Mouse (Mus musculus) neural tube, embryonic 13.5 days (tissue): ENCODE data around the gene Slc29a2. TPM values are rescaled to one million over a fixed set of nuclear protein-coding genes. Genes with fewer than 3 reads are reported as not detected.

Source experiments
- ATAC-seq: fragments of 200-750 bp; cut with Nextera tagmentation; 2 replicates; pipeline ENCODE4 v1.8.0; 2017; ENCODE audit warnings: low read depth, mild to moderate bottlenecking, moderate TSS enrichment, moderate library complexity
- H3K27ac ChIP-seq: fragments of 300-500 bp; sonication (generic); replicated peaks from 2 replicates; pipeline ENCODE4 v1.5.1; 2015; ENCODE audit warnings: moderate library complexity, mild to moderate bottlenecking, inconsistent platforms
- H3K27me3 ChIP-seq: fragments of 300-500 bp; sonication (generic); 2 replicates; pipeline ENCODE4 v1.6.1; 2015; ENCODE audit warnings: mild to moderate bottlenecking, inconsistent platforms
- H3K36me3 ChIP-seq: fragments of 300-500 bp; sonication (generic); 2 replicates; pipeline ENCODE4 v1.6.1; 2015; ENCODE audit warnings: mild to moderate bottlenecking, inconsistent platforms
- H3K4me1 ChIP-seq: fragments of 300-500 bp; sonication (generic); replicated peaks from 2 replicates; pipeline ENCODE4 v1.6.1; 2015; ENCODE audit warnings: inconsistent platforms
- H3K4me2 ChIP-seq: fragments of 300-500 bp; sonication (generic); 2 replicates; pipeline ENCODE4 v1.6.1; 2015; ENCODE audit warnings: inconsistent platforms, mild to moderate bottlenecking, moderate library complexity
- H3K4me3 ChIP-seq: fragments of 300-500 bp; sonication (generic); 2 replicates; pipeline ENCODE4 v1.5.1; 2015; ENCODE audit warnings: mild to moderate bottlenecking, inconsistent platforms
- H3K9ac ChIP-seq: fragments of 300-500 bp; sonication (generic); 2 replicates; pipeline ENCODE4 v1.6.1; 2015; ENCODE audit warnings: moderate library complexity, mild to moderate bottlenecking, inconsistent platforms
- H3K9me3 ChIP-seq: fragments of 300-500 bp; sonication (generic); 2 replicates; pipeline ENCODE4 v1.6.1; 2016; ENCODE audit warnings: inconsistent platforms
- WGBS: fragments of 180-500 bp; shearing (Covaris S2); methylation state at CpG from one replicate; pipeline ENCODE4 v1.1.7; 2015; 5-methylcytosine and 5-hydroxymethylcytosine counted together
- polyA plus RNA-seq: library from polyadenylated mRNA; unstranded; fragments of >200 nt; fragmentation: Nextera tagmentation; extraction: Ambion mirVana; gene quantifications from 2 replicates; pipeline ENCODE4 v1.2.1, GENCODE M21; 2015

The Slc29a2 gene
- polyA plus RNA-seq, 1 experiment from 2014 or later, result 7.9 TPM

DNA sequence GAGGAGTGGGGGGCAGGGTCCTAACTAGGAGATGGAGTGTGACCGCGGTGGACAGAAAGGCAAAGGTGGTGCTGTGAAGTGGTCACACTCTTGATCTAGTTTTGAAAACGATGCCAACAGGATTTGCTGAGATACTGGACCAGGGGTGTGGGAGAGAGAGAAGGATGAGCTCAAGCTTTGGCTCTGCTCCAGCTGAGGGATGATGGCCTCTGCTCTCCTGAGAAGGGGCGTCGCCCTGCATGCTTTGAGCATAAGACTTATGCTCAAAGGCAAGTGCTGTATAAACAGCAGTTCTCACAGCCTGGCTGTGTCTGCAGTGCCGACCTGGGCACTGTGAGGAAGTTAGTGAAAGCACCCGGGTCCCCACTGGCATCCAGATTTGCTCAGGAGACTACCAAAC, 41.4 kb downstream of the Slc29a2 start:
- Histone ChIP-seq H3K9me3 (no peaks in the 10 kb centered on the region), H3K36me3 (no peaks in the 10 kb centered on the region), H3K4me1 (peaks cover 53% of the 10 kb centered on the region), H3K4me2 (no peak overlapping the region), H3K27me3 (peaks cover 52% of the 10 kb centered on the region), H3K9ac (peak overlapping the region; percentile 6; the same call in 1 of the 2 replicates), H3K4me3 (no peak overlapping the region), H3K27ac (no peak overlapping the region)
- ATAC-seq, result no peak
- WGBS, result 75% methylated on average over 7 of the region's 7 CpGs

DNA sequence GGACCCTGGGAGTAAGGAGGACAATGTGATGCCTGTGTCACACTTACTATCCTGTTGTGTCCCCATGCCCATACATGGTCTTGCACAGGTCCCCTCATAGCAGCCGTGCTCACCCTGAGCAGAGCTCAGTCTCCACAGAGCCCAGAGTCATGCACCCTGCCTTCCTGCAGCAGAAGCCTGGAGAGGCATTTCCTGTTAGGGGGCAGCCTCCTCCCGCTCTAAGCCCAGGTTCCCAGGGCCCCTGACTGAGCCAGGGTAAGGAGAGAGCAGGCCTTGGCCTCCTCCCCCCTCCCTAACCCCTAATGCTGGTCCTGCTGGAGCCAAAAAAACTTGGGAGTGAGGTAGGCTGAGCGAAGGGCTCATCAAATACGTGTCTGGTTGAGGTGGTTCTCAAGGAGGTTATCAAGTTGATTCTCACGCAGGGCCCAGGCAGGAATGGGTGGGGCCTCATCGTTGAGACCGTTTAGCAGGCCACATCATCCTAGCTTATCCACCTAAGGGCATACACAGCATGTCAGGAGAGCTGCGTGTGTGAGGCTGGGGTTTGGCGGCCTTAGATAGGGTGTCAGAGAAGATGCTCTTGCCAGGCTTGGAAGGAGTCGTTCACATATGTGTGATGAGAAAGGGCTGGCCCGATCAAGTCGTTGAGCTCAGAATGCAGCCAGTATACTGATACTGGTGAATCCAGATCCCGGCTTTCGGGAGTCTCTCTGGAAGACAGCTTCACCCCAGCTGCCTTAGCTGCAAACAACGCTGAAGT, 43.6 kb downstream of the Slc29a2 start:
- Histone ChIP-seq H3K27me3 (peaks cover 58% of the 10 kb centered on the region), H3K4me1 (peaks cover 61% of the 10 kb centered on the region), H3K4me3 (peak overlapping the region; percentile 43), H3K9me3 (no peaks in the 10 kb centered on the region), H3K9ac (peak overlapping the region; percentile 38; the same call in 1 of the 2 replicates), H3K4me2 (peak overlapping the region; percentile 76), H3K36me3 (no peaks in the 10 kb centered on the region), H3K27ac (peak overlapping the region; percentile 43)
- ATAC-seq, result no peak
- WGBS, result 9% methylated on average over 15 of the region's 15 CpGs

GRCm38 (mm10) chr19:5067867-5068569, 44.4 kb downstream of the Slc29a2 start, which contains the start of gene Cd248:
Cd248 (plus strand) TSS chr19:5068078.
- under 1% methylated on average over 54 of the region's 56 CpGs for WGBS
- peak; percentile 9; the same call in 1 of the 2 replicates for ATAC-seq
- peak within 1 kb of the TSS; percentile 43 for H3K27ac ChIP-seq
- H3K9me3 ChIP-seq, result no peaks in the 10 kb centered on the region
- peak within 1 kb of the TSS; percentile 77 for H3K9ac ChIP-seq
- H3K4me3 ChIP-seq, result peak within 1 kb of the TSS; percentile 43
- H3K4me2 ChIP-seq, result peak within 1 kb of the TSS; percentile 76
- no peaks in the 10 kb centered on the region for H3K36me3 ChIP-seq
- peaks cover 58% of the 10 kb centered on the region for H3K27me3 ChIP-seq
- peaks cover 69% of the 10 kb centered on the region for H3K4me1 ChIP-seq

GRCm38 (mm10) chr19:5068570-5069234, 45.0 kb downstream of the Slc29a2 start:
- peak overlapping the region; percentile 76 for H3K4me2 ChIP-seq
- no peaks in the 10 kb centered on the region for H3K9me3 ChIP-seq
- H3K27me3 ChIP-seq, result peaks cover 62% of the 10 kb centered on the region
- 27% methylated on average over 21 of the region's 21 CpGs for WGBS
- H3K36me3 ChIP-seq, result no peaks in the 10 kb centered on the region
- peak overlapping the region; percentile 28; the same call in 1 of the 2 replicates for H3K27ac ChIP-seq
- ATAC-seq, result no peak
- H3K4me3 ChIP-seq, result peak overlapping the region; percentile 43
- peak overlapping the region; percentile 77 for H3K9ac ChIP-seq
- peaks cover 69% of the 10 kb centered on the region for H3K4me1 ChIP-seq

- Histone ChIP-seq H3K27ac (no peak overlapping the region), H3K4me3 (peak overlapping the region; percentile 43; the same call in 1 of the 2 replicates), H3K4me2 (peak overlapping the region; percentile 76), H3K27me3 (peaks cover 70% of the 10 kb centered on the region), H3K9me3 (no peaks in the 10 kb centered on the region), H3K9ac (0 out of 2 replicates have a peak overlapping the region, but pooled peaks have one; percentile 77), H3K4me1 (peaks cover 69% of the 10 kb centered on the region), H3K36me3 (no peaks in the 10 kb centered on the region)
- WGBS, result 82% methylated on average over 5 of the region's 5 CpGs
- ATAC-seq, result no peak
These were observed 45.8 kb downstream of the Slc29a2 start for GRCm38 (mm10) chr19:5069486-5069885.

DNA sequence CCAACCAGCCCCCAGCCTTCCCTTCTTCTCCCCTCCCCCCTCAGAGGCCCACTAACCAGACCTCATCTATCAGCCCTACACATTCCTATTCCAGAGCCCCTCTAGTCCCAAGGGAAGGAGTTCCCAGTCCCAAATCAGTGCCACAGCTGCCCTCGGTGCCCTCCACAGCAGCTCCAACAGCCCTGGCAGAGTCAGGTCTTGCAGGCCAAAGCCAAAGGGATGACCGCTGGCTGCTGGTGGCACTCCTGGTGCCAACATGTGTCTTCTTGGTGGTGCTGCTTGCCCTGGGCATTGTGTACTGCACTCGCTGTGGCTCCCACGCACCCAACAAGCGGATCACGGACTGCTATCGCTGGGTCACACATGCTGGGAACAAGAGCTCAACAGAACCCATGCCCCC, 46.3 kb downstream of the Slc29a2 start:
- Histone ChIP-seq H3K4me3 (peak overlapping the region; percentile 43; the same call in 1 of the 2 replicates), H3K4me2 (peak overlapping the region; percentile 76), H3K9ac (peak overlapping the region; percentile 8; the same call in 1 of the 2 replicates), H3K36me3 (no peaks in the 10 kb centered on the region), H3K27ac (no peak overlapping the region), H3K9me3 (no peaks in the 10 kb centered on the region), H3K27me3 (peaks cover 70% of the 10 kb centered on the region), H3K4me1 (peaks cover 68% of the 10 kb centered on the region)
- 84% methylated on average over 7 of the region's 7 CpGs for whole genome bisulfite sequencing
- no peak for ATAC-seq

DNA sequence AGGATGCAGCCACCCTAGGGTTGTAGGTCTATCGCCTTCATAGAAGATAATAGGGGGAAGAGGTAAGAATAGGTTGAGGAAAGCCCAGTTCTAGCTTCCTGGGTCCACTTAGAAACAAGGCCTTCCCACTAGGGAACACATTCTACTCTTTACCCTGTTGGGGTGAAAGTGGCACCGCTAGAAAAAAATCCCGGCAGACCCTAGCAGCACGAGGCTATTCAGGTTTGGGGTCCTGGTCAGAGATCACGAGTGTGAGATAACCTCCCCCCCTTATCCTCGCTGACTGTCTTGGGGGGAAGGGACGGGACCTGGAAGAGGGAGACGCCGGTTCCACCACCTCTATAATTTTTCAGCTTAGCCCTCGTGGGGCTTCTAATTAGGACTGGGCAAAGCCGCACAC, 47.4 kb downstream of the Slc29a2 start:
- peak overlapping the region; percentile 79 for H3K27ac ChIP-seq
- H3K9me3 ChIP-seq, result no peaks in the 10 kb centered on the region
- H3K9ac ChIP-seq, result peak overlapping the region; percentile 68
- peak overlapping the region; percentile 43 for H3K4me3 ChIP-seq
- peak overlapping the region; percentile 76 for H3K4me2 ChIP-seq
- 10% methylated on average over 11 of the region's 11 CpGs for WGBS
- ATAC-seq, result peak; percentile 0; the same call in 1 of the 2 replicates
- no peaks in the 10 kb centered on the region for H3K36me3 ChIP-seq
- peaks cover 65% of the 10 kb centered on the region for H3K27me3 ChIP-seq
- peaks cover 62% of the 10 kb centered on the region for H3K4me1 ChIP-seq

- ATAC-seq, result peak; percentile 78
These were observed 48.1 kb downstream of the Slc29a2 start for GRCm38 (mm10) chr19:5071545-5072369.

GRCm38 (mm10) chr19:5072389-5073019, 48.8 kb downstream of the Slc29a2 start:
- Histone ChIP-seq H3K9me3 (no peaks in the 10 kb centered on the region), H3K36me3 (no peaks in the 10 kb centered on the region), H3K4me1 (peaks cover 56% of the 10 kb centered on the region), H3K4me2 (peak overlapping the region; percentile 76), H3K27me3 (peaks cover 55% of the 10 kb centered on the region), H3K27ac (peak overlapping the region; percentile 39), H3K4me3 (peak overlapping the region; percentile 43), H3K9ac (peak overlapping the region; percentile 68)
- WGBS, result 3% methylated on average over 20 of the region's 20 CpGs
- ATAC-seq, result peak; percentile 7

More at GRCm38 (mm10) chr19:5071545-5072369, 48.1 kb downstream of the Slc29a2 start:
- no peaks in the 10 kb centered on the region for H3K9me3 ChIP-seq
- peaks cover 62% of the 10 kb centered on the region for H3K27me3 ChIP-seq
- peak overlapping the region; percentile 79 for H3K27ac ChIP-seq
- peak overlapping the region; percentile 43 for H3K4me3 ChIP-seq
- H3K9ac ChIP-seq, result peak overlapping the region; percentile 68
- no peaks in the 10 kb centered on the region for H3K36me3 ChIP-seq
- under 1% methylated on average over 39 of the region's 40 CpGs for WGBS
- H3K4me2 ChIP-seq, result peak overlapping the region; percentile 76
- H3K4me1 ChIP-seq, result peaks cover 62% of the 10 kb centered on the region

DNA sequence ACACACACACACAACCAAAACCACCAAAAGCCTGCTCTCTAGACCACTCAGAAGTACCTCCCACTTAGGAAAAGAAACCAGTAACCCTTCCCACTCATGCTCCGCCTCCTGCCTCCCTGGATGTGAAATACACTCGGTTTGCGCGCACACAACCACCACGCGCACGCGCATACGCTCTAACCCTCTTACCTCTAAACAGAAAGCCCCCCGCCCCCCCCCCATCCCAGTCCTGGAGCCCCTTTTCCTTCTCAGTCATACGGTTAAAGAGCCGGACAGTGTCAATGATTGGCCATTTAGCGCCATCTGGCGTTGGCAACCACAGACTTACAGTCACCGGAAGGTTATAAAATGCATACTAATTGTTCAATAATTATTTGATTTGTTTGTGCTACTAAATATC, 49.4 kb downstream of the Slc29a2 start:
- H3K4me3 ChIP-seq, result peak overlapping the region; percentile 43
- no peak overlapping the region for H3K9ac ChIP-seq
- 2% methylated on average over 15 of the region's 15 CpGs for whole genome bisulfite sequencing
- peak overlapping the region; percentile 76 for H3K4me2 ChIP-seq
- H3K27ac ChIP-seq, result no peak overlapping the region; the same call in 1 of the 2 replicates
- H3K27me3 ChIP-seq, result peaks cover 51% of the 10 kb centered on the region
- H3K4me1 ChIP-seq, result peaks cover 50% of the 10 kb centered on the region
- no peaks in the 10 kb centered on the region for H3K9me3 ChIP-seq
- no peak for ATAC-seq
- H3K36me3 ChIP-seq, result no peaks in the 10 kb centered on the region

- H3K9ac ChIP-seq, result no peak overlapping the region
- no peaks in the 10 kb centered on the region for H3K36me3 ChIP-seq
- no peak overlapping the region for H3K4me2 ChIP-seq
- WGBS, result 40% methylated on average over 5 of the region's 5 CpGs
- H3K9me3 ChIP-seq, result no peaks in the 10 kb centered on the region
- H3K27ac ChIP-seq, result no peak overlapping the region
- ATAC-seq, result no peak
- peaks cover 47% of the 10 kb centered on the region for H3K27me3 ChIP-seq
- H3K4me3 ChIP-seq, result no peak overlapping the region
- H3K4me1 ChIP-seq, result peaks cover 45% of the 10 kb centered on the region
These were observed 49.9 kb downstream of the Slc29a2 start for GRCm38 (mm10) chr19:5073518-5073917.
